Mouse (Mus musculus): Measurements from ENCODE around the gene Ildr1.

Gene Ildr1

GRCm38 (mm10) chr16:36771244-36771643 lies 77.5 kb downstream of the Ildr1 start:
- no peak for DNase-seq (ENCODE audit: low spot score in 2 of 2)

DNA sequence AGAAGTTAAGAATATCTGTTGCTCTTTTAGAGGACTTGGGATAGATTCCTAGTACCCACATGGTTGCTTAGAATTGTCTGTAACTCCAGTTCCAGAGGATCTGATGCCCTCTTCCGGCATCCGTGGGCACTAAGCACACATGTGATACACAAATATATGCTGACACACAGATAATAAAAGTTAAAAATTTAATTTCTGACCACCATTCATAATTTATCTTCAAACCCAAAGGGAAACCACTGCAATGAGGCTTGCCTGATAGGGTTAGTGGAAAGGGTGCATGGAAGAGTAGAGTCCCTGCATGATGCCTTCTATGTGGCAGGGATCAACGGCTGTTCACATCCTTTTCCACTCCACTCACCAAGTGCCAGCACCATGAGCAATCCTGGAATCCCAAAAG lies 77.9 kb downstream of the Ildr1 start:
- DNase-seq (ENCODE audit: low spot score in 2 of 2), result no peak

DNA sequence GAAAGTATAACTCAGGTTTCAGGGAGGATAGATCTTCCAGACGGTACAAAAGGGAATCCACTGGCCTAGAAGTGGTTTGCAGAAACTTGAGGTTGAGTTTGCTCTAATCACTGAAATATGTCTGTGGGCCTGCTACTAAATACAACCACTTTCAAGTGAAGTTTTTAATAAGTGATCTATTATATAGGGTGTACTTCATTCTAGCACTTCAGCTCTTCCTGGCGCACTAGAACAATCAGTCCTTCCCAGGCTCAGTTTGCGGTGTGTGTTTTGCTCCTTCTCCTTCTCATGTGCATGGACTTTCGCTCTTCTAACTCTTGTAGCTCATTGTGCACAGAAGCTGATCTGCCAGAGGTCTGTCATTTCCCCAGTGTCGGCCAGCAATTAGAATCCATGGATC lies 79.2 kb downstream of the Ildr1 start:
- DNase-seq (ENCODE audit: low spot score in 2 of 2), result no peak

- DNase-seq (ENCODE audit: low spot score in 2 of 2), result no peak
Observed at GRCm38 (mm10) chr16:36775658-36776057, 81.9 kb downstream of the Ildr1 start.

All from urinary bladder, adult 18-20 months (tissue).